Mouse (Mus musculus): ENCODE measurements around the gene Arhgef33. TPM values are rescaled to one million over a fixed set of nuclear protein-coding genes. Genes with fewer than 3 reads are reported as not detected.
"Not testable (repeated sequence)": the region's sequence is repeated elsewhere in the genome, so short reads cannot be mapped to it uniquely, and the experiment has no call there.

Gene Arhgef33
- polyA plus RNA-seq, 3 experiments from 2014 or later = 0.95 TPM; not detected in 2

DNA sequence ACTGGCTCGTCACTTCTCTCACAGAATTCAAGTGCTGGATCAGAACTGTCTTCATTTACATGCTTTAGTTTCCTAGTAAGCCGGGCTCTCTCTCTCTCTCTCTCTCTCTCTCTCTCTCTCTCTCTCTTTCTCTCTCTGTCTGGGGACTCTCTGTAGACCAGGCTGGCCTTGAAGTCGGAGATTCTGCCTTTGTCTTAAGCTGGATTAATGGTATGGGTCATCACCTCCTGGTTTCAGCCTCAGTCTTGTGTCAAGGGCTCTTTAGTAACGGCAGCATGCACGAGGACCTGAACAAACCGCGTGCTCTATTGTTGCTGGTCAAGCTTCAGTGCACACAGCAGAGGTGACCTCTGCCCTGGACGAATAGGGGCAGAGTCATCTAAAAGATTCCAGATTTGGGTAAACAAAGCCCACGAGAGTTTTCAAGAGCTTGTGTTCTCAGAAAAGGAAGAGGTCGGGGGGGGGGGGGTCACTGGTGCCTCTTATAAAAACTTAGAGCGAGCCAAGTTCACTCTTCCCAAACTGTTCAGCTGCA, 39.5 kb downstream of the Arhgef33 start:
- no peak for ATAC-seq

DNA sequence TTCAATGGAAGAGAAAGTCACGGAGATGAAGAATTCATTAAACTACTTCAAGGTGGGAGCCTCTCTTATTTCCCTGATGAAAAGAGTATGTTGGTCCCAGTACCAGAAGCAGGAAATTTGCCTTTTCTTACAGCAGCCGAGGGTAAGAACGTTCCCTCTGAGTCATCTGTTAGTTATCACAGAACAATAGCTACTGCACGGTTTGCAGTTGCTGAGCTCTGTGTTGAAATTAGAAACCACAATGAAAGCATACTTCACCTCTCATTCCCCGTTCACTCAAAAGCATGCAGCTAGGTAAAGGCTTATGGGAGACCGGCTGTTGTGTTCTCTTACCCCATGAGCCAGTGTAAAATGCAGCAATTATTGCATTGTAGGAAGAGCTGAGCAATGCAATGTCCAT, 40.0 kb downstream of the Arhgef33 start:
- ATAC-seq = no peak

GRCm38 (mm10) chr17:80360245-80360644, 53.0 kb downstream of the Arhgef33 start:
- ATAC-seq = no peak

DNA sequence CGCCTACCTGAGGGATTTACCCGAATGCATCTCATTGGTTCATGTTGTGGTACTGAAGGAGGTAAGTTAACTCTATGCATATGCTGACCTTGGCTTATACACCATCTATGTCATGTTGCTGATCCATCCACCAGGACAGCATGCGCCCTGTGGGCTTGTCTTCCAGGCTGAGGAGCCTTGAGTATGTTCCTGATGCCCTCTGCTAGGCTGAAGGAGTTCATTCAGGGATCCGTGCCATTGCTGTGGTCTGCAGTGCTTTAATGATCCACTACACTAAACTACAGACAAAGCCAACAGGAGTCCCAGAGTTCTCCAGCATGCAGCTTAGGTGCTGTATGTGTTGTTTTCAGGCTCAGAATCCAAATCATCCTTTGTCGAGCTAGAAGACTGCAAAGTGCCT, 60.1 kb downstream of the Arhgef33 start:
- ATAC-seq = no peak

- no peak for ATAC-seq
Measured at GRCm38 (mm10) chr17:80368606-80369005, 61.4 kb downstream of the Arhgef33 start.

- peak; percentile 97 for ATAC-seq
Measured at GRCm38 (mm10) chr17:80372989-80373725, 66.0 kb downstream of the Arhgef33 start, which contains the start of gene Gm10190. Gene Gm10190 (minus strand): TSS chr17:80373541.

DNA sequence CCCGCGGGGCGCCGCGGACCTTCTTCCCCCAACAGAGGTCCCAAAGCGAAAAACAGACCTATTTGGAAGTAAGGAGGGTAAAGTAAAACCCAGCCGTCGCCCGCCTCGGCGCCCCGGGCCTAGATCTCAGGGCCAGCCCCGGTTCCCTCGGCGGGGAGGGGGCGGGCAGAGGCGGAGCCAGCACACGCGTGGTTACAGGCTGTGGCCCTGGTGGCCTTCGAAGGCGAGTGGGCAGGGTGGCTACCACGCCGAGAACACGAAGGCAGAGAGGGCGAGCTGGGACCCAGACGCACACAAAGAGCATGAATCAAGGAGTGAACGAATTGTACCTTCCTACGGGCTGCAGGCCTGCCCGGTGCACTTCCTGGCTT, 66.5 kb downstream of the Arhgef33 start:
- ATAC-seq = peak; percentile 67

GRCm38 (mm10) chr17:80378386-80378785, 71.2 kb downstream of the Arhgef33 start:
- ATAC-seq = not testable (repeated sequence)

GRCm38 (mm10) chr17:80385671-80386070, 78.5 kb downstream of the Arhgef33 start:
- ATAC-seq = no peak

- no peak for ATAC-seq
Measured at GRCm38 (mm10) chr17:80390024-80390423, 82.8 kb downstream of the Arhgef33 start.

DNA sequence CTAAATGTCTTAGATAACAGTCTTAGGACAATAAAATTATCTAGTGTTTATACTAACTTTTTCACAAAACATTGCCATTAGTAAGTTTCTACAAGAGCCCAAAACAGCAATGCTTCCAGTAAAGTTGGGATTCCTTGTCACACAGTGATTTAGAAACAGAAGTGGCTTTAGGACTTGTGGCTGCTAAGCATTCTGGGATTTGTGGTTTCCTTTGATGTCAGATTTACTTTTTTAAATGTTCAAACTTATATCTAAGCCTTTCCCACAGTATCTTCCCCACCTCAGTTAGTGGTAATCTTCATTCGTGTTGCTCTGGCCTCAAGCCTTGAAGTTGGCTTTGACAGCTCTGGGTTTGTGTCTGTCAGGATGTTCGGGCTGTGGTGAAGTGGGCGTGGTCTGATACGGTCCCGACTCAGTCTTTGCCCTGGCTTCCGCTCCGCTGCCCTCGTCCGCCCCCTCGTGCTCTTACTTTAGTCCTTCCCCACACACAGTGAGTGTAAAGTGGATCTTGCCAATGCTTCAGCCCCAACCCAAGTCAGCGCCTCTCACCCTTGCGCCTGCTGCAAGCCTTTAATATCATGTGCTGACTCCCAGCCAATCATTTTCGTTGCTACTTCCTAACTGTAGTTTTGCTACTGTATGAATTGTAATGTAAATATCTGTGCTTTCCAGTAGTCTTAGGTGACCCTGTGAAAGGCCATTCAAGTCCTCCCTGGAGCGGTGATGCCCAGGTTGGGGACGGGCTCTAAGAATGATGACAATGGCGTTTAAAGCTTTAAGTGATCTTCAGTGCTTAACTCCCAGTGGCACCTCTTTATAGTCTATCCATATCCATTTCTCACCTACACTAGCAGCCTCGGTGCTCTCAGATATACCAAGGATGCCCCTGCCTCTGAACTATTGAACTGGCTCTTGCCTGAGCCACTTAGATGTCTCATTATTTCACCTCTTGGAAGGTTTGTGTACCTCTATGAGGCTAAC, 84.5 kb downstream of the Arhgef33 start:
- peak; percentile 98 for ATAC-seq

GRCm38 (mm10) chr17:80398243-80398642, 91.0 kb downstream of the Arhgef33 start:
- ATAC-seq = no peak

DNA sequence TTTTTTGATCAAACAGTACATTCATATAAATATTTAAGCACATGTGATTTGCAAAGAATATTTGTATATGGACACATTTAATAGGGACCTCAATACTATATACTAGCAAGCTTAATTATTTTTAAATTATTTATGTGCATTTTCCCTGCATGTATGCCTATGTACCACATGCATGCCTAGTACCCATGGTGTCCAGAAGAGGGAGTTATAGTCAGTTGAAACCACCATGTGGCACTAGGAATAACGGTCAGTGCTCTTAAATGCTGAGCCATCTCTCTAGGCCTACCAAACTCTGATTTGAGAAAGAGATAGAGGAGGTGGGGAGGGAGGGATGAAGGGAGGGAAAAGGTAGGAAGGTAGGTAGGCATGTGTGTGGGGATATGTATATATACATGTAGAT, 104.0 kb downstream of the Arhgef33 start:
- no peak for ATAC-seq

- peak; percentile 86 for ATAC-seq
Measured at GRCm38 (mm10) chr17:80418572-80419210, 111.5 kb downstream of the Arhgef33 start.

DNA sequence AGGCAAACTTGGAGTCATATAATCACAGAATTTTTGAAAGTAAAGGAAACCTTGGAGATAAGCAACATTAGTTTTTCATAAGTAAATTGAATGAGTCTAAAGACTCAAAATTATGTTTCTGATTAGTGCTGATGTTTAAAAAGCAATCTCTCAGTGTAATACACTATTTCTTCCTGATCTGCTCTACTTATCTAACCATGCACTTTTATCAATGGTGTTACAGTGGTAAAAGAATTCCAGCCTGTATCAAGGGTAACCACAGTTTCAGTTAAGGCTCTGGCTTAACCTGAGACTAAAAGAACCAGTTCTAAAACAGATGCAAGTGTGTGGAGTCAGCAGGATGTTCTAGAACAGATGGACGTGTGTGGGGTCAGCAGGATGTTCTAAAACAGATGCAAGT, 113.8 kb downstream of the Arhgef33 start:
- ATAC-seq = no peak

- ATAC-seq = no peak
Measured at GRCm38 (mm10) chr17:80426171-80426570, 119.0 kb downstream of the Arhgef33 start.

DNA sequence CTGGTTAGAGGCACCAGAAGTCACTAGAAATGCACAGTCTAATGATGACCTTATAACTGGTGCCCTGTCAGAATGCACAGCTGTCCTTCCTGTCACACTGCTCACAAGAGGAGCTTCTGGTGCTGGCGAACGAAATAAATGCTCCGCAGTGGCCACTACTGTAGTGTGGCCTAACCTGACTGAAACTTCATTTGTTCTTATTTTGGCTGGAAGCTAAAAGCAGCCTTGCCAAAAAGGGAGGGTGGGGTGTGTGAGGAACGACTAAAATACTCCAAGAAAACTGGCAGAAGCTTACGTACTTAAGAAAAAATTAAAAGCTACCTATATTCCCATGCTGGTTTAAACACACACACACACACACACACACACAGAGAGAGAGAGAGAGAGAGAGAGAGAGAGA, 119.7 kb downstream of the Arhgef33 start:
- ATAC-seq = no peak

GRCm38 (mm10) chr17:80427966-80428365, 120.8 kb downstream of the Arhgef33 start:
- ATAC-seq = no peak

GRCm38 (mm10) chr17:80431997-80432396, 124.8 kb downstream of the Arhgef33 start:
- no peak for ATAC-seq

DNA sequence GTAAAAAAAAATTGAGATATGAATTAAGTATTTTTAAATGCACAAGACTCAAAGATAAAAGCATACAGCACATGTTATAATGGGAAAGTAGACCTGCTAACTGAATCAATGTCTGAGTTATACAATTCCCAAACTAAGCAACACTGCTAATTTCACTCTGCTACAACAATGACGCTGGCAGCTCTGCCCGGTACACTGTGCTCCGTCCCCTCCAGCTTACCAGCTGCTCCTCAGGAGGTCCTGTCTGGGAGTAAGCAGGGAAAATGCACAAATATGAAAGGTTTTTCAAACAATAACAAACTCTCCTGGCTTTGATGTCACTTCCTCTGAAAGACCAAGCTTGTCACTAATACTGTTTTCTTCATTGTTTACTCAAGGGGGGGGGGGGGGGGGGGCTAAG, 127.2 kb downstream of the Arhgef33 start:
- ATAC-seq = no peak

GRCm38 (mm10) chr17:80435680-80436079, 128.5 kb downstream of the Arhgef33 start:
- no peak for ATAC-seq

- ATAC-seq = no peak
Measured at GRCm38 (mm10) chr17:80445433-80445832, 138.2 kb downstream of the Arhgef33 start.

- no peak for ATAC-seq
Measured at GRCm38 (mm10) chr17:80446470-80446869, 139.3 kb downstream of the Arhgef33 start.

Data from inflammation-experienced regulatory T-cells, adult 6 months (primary cell).